Mouse (Mus musculus) limb, embryonic 14.5 days (tissue): ENCODE results near the gene Nme7. TPM values are rescaled to one million over a fixed set of nuclear protein-coding genes. Genes with fewer than 3 reads are reported as not detected.

Experiments used
- ATAC-seq: fragments of 200-750 bp; cut with Nextera tagmentation; 2 replicates; pipeline ENCODE4 v1.8.0; 2017; ENCODE audit warnings: low read depth, moderate number of reproducible peaks, moderate TSS enrichment; ENCODE audit not compliant: low FRiP score
- DNase-seq: peaks from one replicate; pipeline ENCODE4 v3.0.0-alpha.2; 2015; ENCODE audit warnings: low spot score
- H3K27ac ChIP-seq: fragments of 300-500 bp; sonication (generic); replicated peaks from 2 replicates; pipeline ENCODE4 v1.5.1; 2014; ENCODE audit warnings: low read depth, mild to moderate bottlenecking, low read length, moderate library complexity, mixed read lengths
- H3K27me3 ChIP-seq: fragments of 300-500 bp; sonication (generic); 2 replicates; pipeline ENCODE4 v1.6.1; 2014; ENCODE audit warnings: low read length, mixed read lengths; ENCODE audit not compliant: control insufficient read depth, insufficient read depth
- H3K36me3 ChIP-seq: fragments of 300-500 bp; sonication (generic); 2 replicates; pipeline ENCODE4 v1.6.1; 2014; ENCODE audit warnings: mild to moderate bottlenecking, low read length, moderate library complexity, mixed read lengths; ENCODE audit not compliant: control insufficient read depth, insufficient read depth
- H3K4me1 ChIP-seq: fragments of 300-500 bp; sonication (generic); 2 replicates; pipeline ENCODE4 v1.6.1; 2014; ENCODE audit warnings: antibody characterized with exemption, low read length, mixed read lengths; ENCODE audit not compliant: control insufficient read depth, insufficient read depth
- H3K4me2 ChIP-seq: fragments of 300-500 bp; sonication (generic); replicated peaks from 2 replicates; pipeline ENCODE4 v1.6.1; 2014; ENCODE audit warnings: low read depth, mild to moderate bottlenecking, low read length, moderate library complexity; ENCODE audit not compliant: severe bottlenecking
- H3K4me3 ChIP-seq: fragments of 300-500 bp; sonication (generic); replicated peaks from 2 replicates; pipeline ENCODE4 v1.5.1; 2014; ENCODE audit warnings: low read length
- H3K9ac ChIP-seq: fragments of 300-500 bp; sonication (generic); 2 replicates; pipeline ENCODE4 v1.6.1; 2014; ENCODE audit warnings: mild to moderate bottlenecking, low read depth, low read length, moderate library complexity; ENCODE audit not compliant: severe bottlenecking
- H3K9me3 ChIP-seq: fragments of 300-500 bp; sonication (generic); 2 replicates; pipeline ENCODE4 v1.6.1; 2016; ENCODE audit warnings: low read length; ENCODE audit not compliant: control insufficient read depth
- POLR2A ChIP-seq: fragments of 200-500 bp; IDR thresholded peaks from 2 replicates; pipeline ENCODE4 v1.8.0; 2012; ENCODE audit warnings: inconsistent platforms, mild to moderate bottlenecking, moderate library complexity, borderline replicate concordance; ENCODE audit not compliant: insufficient read depth, insufficient read length; ENCODE audit errors: extremely low read depth
- WGBS: fragments of 180-500 bp; shearing (Covaris S2); extraction: QIAGEN DNeasy Blood & Tissue Kit; methylation state at CpG from one replicate; pipeline ENCODE4 v1.1.7; 2014; 5-methylcytosine and 5-hydroxymethylcytosine counted together
- polyA plus RNA-seq, 2 experiments: library from polyadenylated mRNA; depleted of rRNA in 1 of 2; stranded (reverse) in 1 of 2; unstranded in 1 of 2; fragments of >200 nt; fragmentation: Nextera tagmentation in 1 of 2; extraction: Ambion mirVana in 1 of 2; gene quantifications; 2 replicates each; pipeline versions ENCODE4 v1.2.1 to v1.2.3; 2012 to 2014

The Nme7 gene
- polyA plus RNA-seq, 2 experiments, result 22.1 to 31.2 TPM

GRCm38 (mm10) chr1:164471632-164472031 is 167.7 kb downstream of the Nme7 start:
- no peaks in the 10 kb centered on the region for H3K27me3 ChIP-seq
- WGBS, result 90% methylated on average over 5 of the region's 5 CpGs
- ATAC-seq (no peak), DNase-seq (no peak)
- no peak for TF ChIP-seq POLR2A
- no peaks in the 10 kb centered on the region for H3K9me3 ChIP-seq
- no peak overlapping the region for H3K4me3 ChIP-seq
- no peak overlapping the region for H3K9ac ChIP-seq
- H3K36me3 ChIP-seq, result no peaks in the 10 kb centered on the region
- no peak overlapping the region for H3K27ac ChIP-seq
- H3K4me2 ChIP-seq, result no peak overlapping the region
- H3K4me1 ChIP-seq, result no peaks in the 10 kb centered on the region

- DNase-seq (no peak), ATAC-seq (no peak)
- Histone ChIP-seq H3K4me3 (no peak overlapping the region), H3K27me3 (no peaks in the 10 kb centered on the region), H3K4me1 (no peaks in the 10 kb centered on the region), H3K9me3 (no peaks in the 10 kb centered on the region), H3K9ac (no peak overlapping the region), H3K27ac (no peak overlapping the region), H3K4me2 (no peak overlapping the region), H3K36me3 (no peaks in the 10 kb centered on the region)
- 89% methylated on average over 7 of the region's 7 CpGs for WGBS
- TF ChIP-seq POLR2A, result no peak
Observed at GRCm38 (mm10) chr1:164473398-164473797, 169.5 kb downstream of the Nme7 start.

- H3K9me3 ChIP-seq, result no peaks in the 10 kb centered on the region
- WGBS, result 94% methylated on average over 6 of the region's 6 CpGs
- no peak overlapping the region for H3K4me2 ChIP-seq
- no peak for ATAC-seq
- no peaks in the 10 kb centered on the region for H3K27me3 ChIP-seq
- TF ChIP-seq POLR2A, result no peak
- H3K4me1 ChIP-seq, result no peaks in the 10 kb centered on the region
- no peak overlapping the region for H3K4me3 ChIP-seq
- H3K36me3 ChIP-seq, result no peaks in the 10 kb centered on the region
- H3K9ac ChIP-seq, result no peak overlapping the region
- H3K27ac ChIP-seq, result no peak overlapping the region
- DNase-seq, result no peak
Observed at GRCm38 (mm10) chr1:164474310-164474709, 170.4 kb downstream of the Nme7 start.

GRCm38 (mm10) chr1:164474778-164475511 is 171.0 kb downstream of the Nme7 start:
- H3K9ac ChIP-seq, result no peak overlapping the region
- H3K27me3 ChIP-seq, result no peaks in the 10 kb centered on the region
- ATAC-seq (no peak), DNase-seq (no peak)
- no peak for TF ChIP-seq POLR2A
- H3K27ac ChIP-seq, result no peak overlapping the region
- no peak overlapping the region for H3K4me2 ChIP-seq
- WGBS, result 69% methylated on average over 7 of the region's 7 CpGs
- no peaks in the 10 kb centered on the region for H3K36me3 ChIP-seq
- H3K4me1 ChIP-seq, result no peaks in the 10 kb centered on the region
- no peaks in the 10 kb centered on the region for H3K9me3 ChIP-seq
- H3K4me3 ChIP-seq, result no peak overlapping the region

- DNase-seq (no peak), ATAC-seq (no peak)
- H3K9me3 ChIP-seq, result no peaks in the 10 kb centered on the region
- no peak overlapping the region for H3K4me3 ChIP-seq
- H3K4me2 ChIP-seq, result no peak overlapping the region
- H3K27ac ChIP-seq, result no peak overlapping the region
- 80% methylated on average over 4 of the region's 4 CpGs for WGBS
- no peak overlapping the region for H3K9ac ChIP-seq
- H3K4me1 ChIP-seq, result no peaks in the 10 kb centered on the region
- H3K27me3 ChIP-seq, result no peaks in the 10 kb centered on the region
- H3K36me3 ChIP-seq, result no peaks in the 10 kb centered on the region
- no peak for TF ChIP-seq POLR2A
Observed at GRCm38 (mm10) chr1:164475895-164476294, 172.0 kb downstream of the Nme7 start.
